Mouse (Mus musculus) liver, embryonic 16.5 days (tissue): ENCODE measurements around the gene Gpr39. TPM values are rescaled to one million over a fixed set of nuclear protein-coding genes. Genes with fewer than 3 reads are reported as not detected.

Experiments
- ATAC-seq: fragments of 200-750 bp; cut with Nextera tagmentation; 2 replicates; pipeline ENCODE4 v1.8.0; 2017; ENCODE audit warnings: low read depth, mild to moderate bottlenecking, moderate number of reproducible peaks, moderate library complexity
- H3K27ac ChIP-seq: fragments of 300-500 bp; sonication (generic); 2 replicates; pipeline ENCODE4 v1.5.1; 2014; ENCODE audit warnings: mild to moderate bottlenecking, low read length
- H3K27me3 ChIP-seq: fragments of 300-500 bp; sonication (generic); 2 replicates; pipeline ENCODE4 v1.6.1; 2014; ENCODE audit warnings: low read depth, low read length, mixed read lengths; ENCODE audit not compliant: control insufficient read depth, insufficient read depth
- H3K36me3 ChIP-seq: fragments of 300-500 bp; sonication (generic); 2 replicates; pipeline ENCODE4 v1.6.1; 2014; ENCODE audit warnings: mild to moderate bottlenecking; ENCODE audit not compliant: control insufficient read depth, insufficient read depth
- H3K4me1 ChIP-seq: fragments of 300-500 bp; sonication (generic); 2 replicates; pipeline ENCODE4 v1.6.1; 2014; ENCODE audit warnings: low read depth, low read length, mixed read lengths; ENCODE audit not compliant: control insufficient read depth
- H3K4me2 ChIP-seq: fragments of 300-500 bp; sonication (generic); 2 replicates; pipeline ENCODE4 v1.6.1; 2014; ENCODE audit warnings: low read depth, low read length, mixed read lengths
- H3K4me3 ChIP-seq: fragments of 300-500 bp; sonication (generic); 2 replicates; pipeline ENCODE4 v1.5.1; 2014; ENCODE audit warnings: low read depth, mild to moderate bottlenecking, low read length
- H3K9ac ChIP-seq: fragments of 300-500 bp; sonication (generic); 2 replicates; pipeline ENCODE4 v1.6.1; 2014; ENCODE audit warnings: low read depth, low read length
- H3K9me3 ChIP-seq: fragments of 300-500 bp; sonication (generic); replicated peaks from 2 replicates; pipeline ENCODE4 v1.6.1; 2016; ENCODE audit warnings: low read length; ENCODE audit not compliant: control insufficient read depth
- WGBS: fragments of 180-500 bp; shearing (Covaris S2); extraction: QIAGEN DNeasy Blood & Tissue Kit; methylation state at CpG from one replicate; pipeline ENCODE4 v1.1.7; 2014; ENCODE audit not compliant: insufficient replicate concordance; 5-methylcytosine and 5-hydroxymethylcytosine counted together
- polyA plus RNA-seq: library from polyadenylated mRNA; unstranded; fragments of >200 nt; fragmentation: Nextera tagmentation; extraction: Ambion mirVana; gene quantifications from 2 replicates; pipeline ENCODE4 v1.2.1, GENCODE M21; 2015

Gpr39 gene
- polyA plus RNA-seq, 1 experiment from 2014 or later = 3.5 TPM

GRCm38 (mm10) chr1:125910211-125910870 lies 233.5 kb downstream of the Gpr39 start:
- Histone ChIP-seq H3K27ac (no peak overlapping the region), H3K4me3 (no peak overlapping the region), H3K36me3 (no peaks in the 10 kb centered on the region), H3K27me3 (peaks cover 33% of the 10 kb centered on the region), H3K9me3 (no peaks in the 10 kb centered on the region), H3K4me1 (no peaks in the 10 kb centered on the region; the same call in 1 of the 2 replicates), H3K4me2 (no peak overlapping the region), H3K9ac (no peak overlapping the region)
- WGBS = 13% methylated on average over 14 of the region's 14 CpGs
- ATAC-seq = no peak

DNA sequence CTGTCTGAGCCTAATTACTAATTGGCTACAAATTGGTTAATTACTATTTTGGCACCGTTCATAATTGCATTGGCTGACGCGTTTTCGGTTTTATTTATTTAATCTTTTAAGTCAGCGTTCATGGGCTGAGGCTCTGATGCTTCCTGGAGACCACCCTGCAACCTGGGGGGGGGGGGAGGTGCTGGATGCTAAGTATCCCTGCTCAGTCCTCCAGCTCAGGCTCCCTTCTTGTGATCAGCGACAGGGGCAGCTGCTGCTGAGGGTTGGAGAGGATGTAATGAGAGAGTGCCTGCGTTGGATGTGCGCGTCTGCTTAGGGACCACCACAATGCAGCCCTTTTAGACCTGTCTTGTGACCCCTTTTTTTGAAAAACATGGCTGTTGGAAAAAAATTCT lies 234.1 kb downstream of the Gpr39 start:
- Histone ChIP-seq H3K4me3 (peak overlapping the region; percentile 47), H3K4me1 (no peaks in the 10 kb centered on the region; the same call in 1 of the 2 replicates), H3K9me3 (no peaks in the 10 kb centered on the region), H3K27me3 (peaks cover 33% of the 10 kb centered on the region), H3K36me3 (no peaks in the 10 kb centered on the region), H3K4me2 (peak overlapping the region; percentile 64; the same call in 1 of the 2 replicates), H3K9ac (no peak overlapping the region), H3K27ac (no peak overlapping the region)
- ATAC-seq = no peak
- 1% methylated on average over 9 of the region's 9 CpGs for WGBS

DNA sequence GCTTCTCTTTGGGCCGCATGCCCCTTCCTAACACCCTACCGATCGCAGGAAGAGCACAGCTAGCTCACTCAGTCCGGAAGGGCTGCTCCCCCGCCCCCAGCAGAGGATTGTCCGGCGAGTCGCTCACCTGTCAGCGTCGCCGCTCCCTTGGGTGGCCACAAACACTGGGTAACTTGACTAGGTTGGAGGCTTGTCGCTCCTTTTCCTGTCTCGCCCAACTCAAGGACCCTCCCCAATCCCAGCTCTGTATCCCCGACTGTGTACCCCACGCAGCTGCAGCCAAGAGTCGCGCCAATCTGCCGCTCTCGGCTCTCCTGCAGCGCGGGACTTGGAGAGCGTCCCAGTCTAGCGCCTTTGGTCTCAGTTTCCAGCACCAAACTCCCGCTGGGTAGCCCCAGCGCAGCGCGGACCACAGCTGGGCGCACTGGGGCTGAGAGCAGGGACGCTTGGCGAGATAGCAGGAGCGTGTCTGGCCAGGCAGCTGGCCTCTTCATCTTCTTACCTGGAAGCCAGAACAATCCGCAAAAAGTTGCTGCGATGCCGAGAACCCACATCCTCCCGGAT lies 234.6 kb downstream of the Gpr39 start:
- H3K27me3 ChIP-seq = peaks cover 33% of the 10 kb centered on the region
- peak overlapping the region; percentile 47 for H3K4me3 ChIP-seq
- no peak overlapping the region for H3K9ac ChIP-seq
- under 1% methylated on average over 35 of the region's 35 CpGs for WGBS
- no peaks in the 10 kb centered on the region; the same call in 1 of the 2 replicates for H3K4me1 ChIP-seq
- peak overlapping the region; percentile 64 for H3K4me2 ChIP-seq
- no peaks in the 10 kb centered on the region for H3K36me3 ChIP-seq
- 0 out of 2 replicates have a peak, but pooled peaks have one; percentile 21 for ATAC-seq
- no peak overlapping the region for H3K27ac ChIP-seq
- H3K9me3 ChIP-seq = no peaks in the 10 kb centered on the region

DNA sequence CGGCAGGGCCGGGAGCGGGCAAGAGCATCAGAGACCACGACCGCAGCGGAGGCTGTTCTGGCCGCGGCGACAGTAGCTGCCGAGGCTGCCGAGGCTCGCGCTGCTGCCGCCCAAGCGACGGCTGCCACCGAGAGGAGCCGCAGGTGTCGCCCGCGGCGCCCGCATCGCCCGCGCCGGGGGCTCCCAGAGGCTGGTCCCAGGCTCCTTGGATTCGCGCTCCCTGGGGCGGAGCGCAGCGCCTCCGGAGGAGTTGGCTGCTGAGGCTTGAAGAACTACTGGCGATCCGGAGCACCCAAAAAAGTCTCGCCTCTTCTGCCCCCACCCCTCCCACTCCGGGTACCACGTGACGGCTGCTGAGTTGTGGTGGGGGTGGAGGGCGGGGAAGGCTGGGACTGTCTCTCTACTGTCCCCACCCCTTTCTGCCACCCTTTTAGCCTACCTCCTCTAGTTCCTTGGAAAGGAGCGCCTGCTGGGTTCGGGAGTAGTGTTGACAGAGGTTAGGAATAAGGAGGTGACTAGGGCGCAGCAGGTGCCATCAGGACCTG lies 235.2 kb downstream of the Gpr39 start:
- H3K9ac ChIP-seq = no peak overlapping the region
- H3K27ac ChIP-seq = no peak overlapping the region
- ATAC-seq = no peak
- no peaks in the 10 kb centered on the region for H3K9me3 ChIP-seq
- peaks cover 33% of the 10 kb centered on the region for H3K27me3 ChIP-seq
- peak overlapping the region; percentile 64 for H3K4me2 ChIP-seq
- under 1% methylated on average over 40 of the region's 43 CpGs for WGBS
- H3K4me1 ChIP-seq = no peaks in the 10 kb centered on the region; the same call in 1 of the 2 replicates
- peak overlapping the region; percentile 47 for H3K4me3 ChIP-seq
- H3K36me3 ChIP-seq = no peaks in the 10 kb centered on the region

DNA sequence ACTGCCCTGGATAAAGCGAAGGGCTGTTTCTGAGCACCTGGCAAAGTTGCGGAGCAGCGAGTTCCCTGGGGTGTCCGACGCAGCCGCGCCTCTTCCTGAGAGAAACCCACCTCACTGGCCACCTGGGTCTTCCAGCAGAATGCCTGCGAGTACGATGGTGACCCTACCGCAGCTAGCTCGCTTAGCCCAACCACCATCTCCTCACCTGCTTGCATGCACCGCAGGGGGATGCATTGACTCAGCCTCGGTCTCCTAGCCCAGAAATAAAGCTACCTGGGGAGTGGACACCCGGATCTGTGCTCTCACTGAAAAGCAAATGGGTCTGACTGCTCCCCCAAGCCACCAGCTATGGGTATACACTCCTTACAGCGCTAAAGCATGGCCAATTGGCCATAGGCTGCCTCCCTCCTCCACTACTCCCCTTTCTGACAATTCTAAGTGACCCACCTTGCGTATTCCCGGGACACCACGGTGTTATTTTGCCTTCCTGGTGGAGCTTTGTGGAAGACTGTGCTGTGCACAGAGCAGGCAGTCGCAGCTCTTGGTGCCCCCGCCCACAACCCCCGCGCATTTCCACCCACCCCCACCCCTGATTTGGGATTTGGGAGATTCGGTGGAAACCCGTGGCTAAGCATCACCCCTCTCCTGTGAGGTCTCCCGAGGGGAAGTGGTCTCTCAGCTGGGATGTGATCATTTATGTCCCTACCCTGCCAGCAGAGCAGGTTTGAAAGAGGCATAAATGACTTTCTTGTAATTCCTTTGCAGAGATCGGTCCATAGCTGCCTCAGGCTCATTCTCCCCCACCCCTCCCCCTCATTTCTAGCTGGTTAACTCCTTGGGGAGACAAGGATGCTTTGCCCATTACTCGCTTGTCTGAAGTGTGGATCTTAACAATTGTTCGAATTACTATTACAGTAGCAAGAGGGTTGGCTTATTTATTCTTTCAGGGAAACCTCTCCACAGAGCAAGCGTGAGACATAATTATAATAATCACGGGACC lies 236.1 kb downstream of the Gpr39 start, which contains the start of gene Lypd1:
Lypd1 (minus strand) TSS at position 501 of the 1,000 bp plus-strand sequence.
- no peak for ATAC-seq
- Histone ChIP-seq H3K27ac (no peak within 1 kb of the TSS), H3K27me3 (peaks cover 33% of the 10 kb centered on the region), H3K9ac (no peak within 1 kb of the TSS), H3K4me3 (peak within 1 kb of the TSS; percentile 47), H3K9me3 (no peaks in the 10 kb centered on the region), H3K4me1 (no peaks in the 10 kb centered on the region; the same call in 1 of the 2 replicates), H3K4me2 (peak within 1 kb of the TSS; percentile 64), H3K36me3 (no peaks in the 10 kb centered on the region)
- 7% methylated on average over 30 of the region's 30 CpGs for WGBS

GRCm38 (mm10) chr1:125920696-125921095 lies 243.9 kb downstream of the Gpr39 start:
- Histone ChIP-seq H3K4me2 (no peak overlapping the region), H3K36me3 (no peaks in the 10 kb centered on the region), H3K27ac (no peak overlapping the region), H3K4me1 (no peaks in the 10 kb centered on the region), H3K4me3 (no peak overlapping the region), H3K27me3 (no peaks in the 10 kb centered on the region), H3K9me3 (no peaks in the 10 kb centered on the region), H3K9ac (no peak overlapping the region)
- ATAC-seq = no peak
- 48% methylated on average over 3 of the region's 3 CpGs for WGBS

GRCm38 (mm10) chr1:125923062-125923461 lies 246.3 kb downstream of the Gpr39 start:
- H3K4me1 ChIP-seq = no peaks in the 10 kb centered on the region
- no peak for ATAC-seq
- no peaks in the 10 kb centered on the region for H3K36me3 ChIP-seq
- 52% methylated on average over 2 of the region's 2 CpGs for WGBS
- H3K4me3 ChIP-seq = no peak overlapping the region
- no peak overlapping the region for H3K9ac ChIP-seq
- H3K4me2 ChIP-seq = no peak overlapping the region
- no peak overlapping the region for H3K27ac ChIP-seq
- H3K27me3 ChIP-seq = no peaks in the 10 kb centered on the region
- H3K9me3 ChIP-seq = no peaks in the 10 kb centered on the region
